Mouse (Mus musculus): ENCODE data around the gene Ifitm2. TPM values are rescaled to one million over a fixed set of nuclear protein-coding genes. Genes with fewer than 3 reads are reported as not detected.
A peak's percentile ranks its signal among the peaks of the same experiment; 100 is the strongest.

Ifitm2 gene
- polyA plus RNA-seq, 1 experiment from 2014 or later, result 126 TPM

GRCm38 (mm10) chr7:140961416-140961815, 5.6 kb upstream of the Ifitm2 start:
- no peaks in the 10 kb centered on the region for H3K36me3 ChIP-seq
- no peaks in the 10 kb centered on the region for H3K27me3 ChIP-seq
- H3K9ac ChIP-seq (replicated peaks), result no peak overlapping the region
- peaks cover 8% of the 10 kb centered on the region for H3K4me1 ChIP-seq
- 59% methylated on average over 2 of the region's 2 CpGs for WGBS
- no peak overlapping the region for H3K27ac ChIP-seq (replicated peaks)
- no peak for ATAC-seq (replicated peaks)
- no peaks in the 10 kb centered on the region for H3K9me3 ChIP-seq
- H3K4me2 ChIP-seq (replicated peaks), result no peak overlapping the region
- H3K4me3 ChIP-seq, result no peak overlapping the region

- H3K9ac ChIP-seq (replicated peaks), result no peak overlapping the region
- no peak overlapping the region for H3K4me2 ChIP-seq (replicated peaks)
- no peak overlapping the region for H3K27ac ChIP-seq (replicated peaks)
- H3K4me1 ChIP-seq, result peaks cover 11% of the 10 kb centered on the region
- H3K4me3 ChIP-seq, result no peak overlapping the region
- H3K36me3 ChIP-seq, result no peaks in the 10 kb centered on the region
- H3K9me3 ChIP-seq, result no peaks in the 10 kb centered on the region
- no peak for ATAC-seq (replicated peaks)
- 42% methylated on average over 5 of the region's 5 CpGs for WGBS
- H3K27me3 ChIP-seq, result no peaks in the 10 kb centered on the region
Observed at GRCm38 (mm10) chr7:140960026-140960425, 4.2 kb upstream of the Ifitm2 start.

GRCm38 (mm10) chr7:140959181-140959901, 3.6 kb upstream of the Ifitm2 start:
- 2% methylated on average over 9 of the region's 9 CpGs for WGBS
- no peak for ATAC-seq (replicated peaks)
- no peaks in the 10 kb centered on the region for H3K36me3 ChIP-seq
- no peak overlapping the region for H3K4me2 ChIP-seq (replicated peaks)
- peaks cover 12% of the 10 kb centered on the region for H3K4me1 ChIP-seq
- no peaks in the 10 kb centered on the region for H3K9me3 ChIP-seq
- no peak overlapping the region for H3K9ac ChIP-seq (replicated peaks)
- H3K27ac ChIP-seq (replicated peaks), result no peak overlapping the region
- H3K4me3 ChIP-seq, result no peak overlapping the region
- H3K27me3 ChIP-seq, result no peaks in the 10 kb centered on the region

- ATAC-seq (replicated peaks), result no peak
- WGBS, result 61% methylated on average over 6 of the region's 6 CpGs
- H3K27me3 ChIP-seq, result no peaks in the 10 kb centered on the region
- no peaks in the 10 kb centered on the region for H3K9me3 ChIP-seq
- H3K4me1 ChIP-seq, result peaks cover 12% of the 10 kb centered on the region
- H3K4me3 ChIP-seq, result no peak overlapping the region
- H3K36me3 ChIP-seq, result no peaks in the 10 kb centered on the region
- H3K4me2 ChIP-seq (replicated peaks), result no peak overlapping the region
- no peak overlapping the region for H3K9ac ChIP-seq (replicated peaks)
- no peak overlapping the region for H3K27ac ChIP-seq (replicated peaks)
Observed at GRCm38 (mm10) chr7:140956556-140956869, 726 bp upstream of the Ifitm2 start.

GRCm38 (mm10) chr7:140955342-140955741, 445 bp downstream of the Ifitm2 start:
- Histone ChIP-seq H3K27me3 (no peaks in the 10 kb centered on the region), H3K36me3 (no peaks in the 10 kb centered on the region), H3K4me2 (replicated peaks) (peak overlapping the region; percentile 38), H3K4me1 (peaks cover 12% of the 10 kb centered on the region), H3K9me3 (no peaks in the 10 kb centered on the region), H3K9ac (replicated peaks) (peak overlapping the region; percentile 16), H3K4me3 (peak overlapping the region; percentile 33), H3K27ac (replicated peaks) (no peak overlapping the region)
- 19% methylated on average over 17 of the region's 17 CpGs for WGBS
- ATAC-seq (replicated peaks), result 0 out of 2 replicates have a peak, but pooled peaks have one; percentile 38

- WGBS, result 11% methylated on average over 9 of the region's 9 CpGs
- H3K36me3 ChIP-seq, result no peaks in the 10 kb centered on the region
- ATAC-seq (replicated peaks), result no peak
- no peaks in the 10 kb centered on the region for H3K9me3 ChIP-seq
- H3K4me2 ChIP-seq (replicated peaks), result peak overlapping the region; percentile 38
- H3K4me1 ChIP-seq, result peaks cover 12% of the 10 kb centered on the region
- H3K27me3 ChIP-seq, result no peaks in the 10 kb centered on the region
- peak overlapping the region; percentile 33 for H3K4me3 ChIP-seq
- H3K27ac ChIP-seq (replicated peaks), result no peak overlapping the region
- H3K9ac ChIP-seq (replicated peaks), result peak overlapping the region; percentile 16; the same call in 1 of the 2 replicates
Observed at GRCm38 (mm10) chr7:140954733-140955071, 1.1 kb downstream of the Ifitm2 start.

GRCm38 (mm10) chr7:140953800-140954732, 1.7 kb downstream of the Ifitm2 start:
- 68% methylated on average over 15 of the region's 15 CpGs for WGBS

GRCm38 (mm10) chr7:140953133-140953532, 2.7 kb downstream of the Ifitm2 start:
- no peaks in the 10 kb centered on the region for H3K27me3 ChIP-seq
- no peaks in the 10 kb centered on the region for H3K36me3 ChIP-seq
- ATAC-seq (replicated peaks), result no peak
- H3K9ac ChIP-seq (replicated peaks), result no peak overlapping the region
- peaks cover 4% of the 10 kb centered on the region; the same call in 1 of the 2 replicates for H3K4me1 ChIP-seq
- H3K27ac ChIP-seq (replicated peaks), result no peak overlapping the region
- no peak overlapping the region for H3K4me2 ChIP-seq (replicated peaks)
- no peaks in the 10 kb centered on the region for H3K9me3 ChIP-seq
- WGBS, result 91% methylated on average over 11 of the region's 11 CpGs
- no peak overlapping the region for H3K4me3 ChIP-seq

More at GRCm38 (mm10) chr7:140953800-140954732, 1.7 kb downstream of the Ifitm2 start:
- no peak for ATAC-seq (replicated peaks)
- Histone ChIP-seq H3K9ac (replicated peaks) (no peak overlapping the region), H3K9me3 (no peaks in the 10 kb centered on the region), H3K36me3 (no peaks in the 10 kb centered on the region), H3K27me3 (no peaks in the 10 kb centered on the region), H3K4me3 (peak overlapping the region; percentile 33; the same call in 1 of the 2 replicates), H3K4me1 (peaks cover 5% of the 10 kb centered on the region), H3K4me2 (replicated peaks) (peak overlapping the region; percentile 38; the same call in 1 of the 2 replicates), H3K27ac (replicated peaks) (no peak overlapping the region)

GRCm38 (mm10) chr7:140952441-140952840, 3.3 kb downstream of the Ifitm2 start:
- Histone ChIP-seq H3K36me3 (no peaks in the 10 kb centered on the region), H3K9me3 (no peaks in the 10 kb centered on the region), H3K27ac (replicated peaks) (no peak overlapping the region), H3K4me1 (peaks cover 4% of the 10 kb centered on the region; the same call in 1 of the 2 replicates), H3K4me3 (no peak overlapping the region), H3K27me3 (no peaks in the 10 kb centered on the region), H3K9ac (replicated peaks) (no peak overlapping the region), H3K4me2 (replicated peaks) (no peak overlapping the region)
- ATAC-seq (replicated peaks), result no peak
- 89% methylated on average over 7 of the region's 7 CpGs for WGBS

- Histone ChIP-seq H3K4me2 (replicated peaks) (no peak overlapping the region), H3K4me3 (no peak overlapping the region), H3K36me3 (no peaks in the 10 kb centered on the region), H3K9ac (replicated peaks) (no peak overlapping the region), H3K27ac (replicated peaks) (no peak overlapping the region), H3K27me3 (no peaks in the 10 kb centered on the region), H3K9me3 (no peaks in the 10 kb centered on the region), H3K4me1 (peaks cover 4% of the 10 kb centered on the region; the same call in 1 of the 2 replicates)
- no peak for ATAC-seq (replicated peaks)
- 89% methylated on average over 6 of the region's 6 CpGs for WGBS
Observed at GRCm38 (mm10) chr7:140951765-140952164, 4.0 kb downstream of the Ifitm2 start.

- H3K4me3 ChIP-seq, result no peak overlapping the region
- H3K36me3 ChIP-seq, result no peaks in the 10 kb centered on the region
- no peaks in the 10 kb centered on the region for H3K27me3 ChIP-seq
- 67% methylated on average over 8 of the region's 8 CpGs for WGBS
- H3K4me1 ChIP-seq, result peaks cover 4% of the 10 kb centered on the region; the same call in 1 of the 2 replicates
- H3K27ac ChIP-seq (replicated peaks), result no peak overlapping the region
- no peak for ATAC-seq (replicated peaks)
- no peak overlapping the region for H3K4me2 ChIP-seq (replicated peaks)
- H3K9me3 ChIP-seq, result no peaks in the 10 kb centered on the region
- no peak overlapping the region for H3K9ac ChIP-seq (replicated peaks)
Observed at GRCm38 (mm10) chr7:140951051-140951450, 4.7 kb downstream of the Ifitm2 start.

GRCm38 (mm10) chr7:140949824-140950530, 5.8 kb downstream of the Ifitm2 start, which contains the start of gene Ifitm5:
TSS of gene Ifitm5 (minus strand) at chr7:140950291.
- H3K4me1 ChIP-seq, result no peaks in the 10 kb centered on the region
- ATAC-seq (replicated peaks), result no peak
- H3K4me3 ChIP-seq, result no peak within 1 kb of the TSS
- no peaks in the 10 kb centered on the region for H3K36me3 ChIP-seq
- no peak within 1 kb of the TSS for H3K9ac ChIP-seq (replicated peaks)
- H3K9me3 ChIP-seq, result no peaks in the 10 kb centered on the region
- WGBS, result 70% methylated on average over 16 of the region's 16 CpGs
- no peak within 1 kb of the TSS for H3K4me2 ChIP-seq (replicated peaks)
- no peak within 1 kb of the TSS for H3K27ac ChIP-seq (replicated peaks)
- H3K27me3 ChIP-seq, result no peaks in the 10 kb centered on the region
